Mouse (Mus musculus) ovary, adult 18-20 months (tissue): Measurements from ENCODE around the gene Nploc4.
"Not testable (repeated sequence)": the region's sequence is repeated elsewhere in the genome, so short reads cannot be mapped to it uniquely, and the experiment has no call there.

Experiments
- DNase-seq: peaks from one replicate; pipeline ENCODE4 v3.0.0; 2022; ENCODE audit warnings: low spot score, mixed read lengths

Nploc4 gene

GRCm38 (mm10) chr11:120442765-120443280, 5.3 kb upstream of the Nploc4 start:
- no peak for DNase-seq

- no peak for DNase-seq
Measured at GRCm38 (mm10) chr11:120442344-120442743, 4.8 kb upstream of the Nploc4 start, which contains the start of gene Tspan10. TSS of gene Tspan10 (plus strand) at chr11:120442644.

- no peak for DNase-seq
Measured at GRCm38 (mm10) chr11:120437857-120438385, 413 bp upstream of the Nploc4 start.

- DNase-seq = no peak
Measured at GRCm38 (mm10) chr11:120426727-120427126, 10.8 kb downstream of the Nploc4 start.

- peak; percentile 47 for DNase-seq
Measured at GRCm38 (mm10) chr11:120423569-120424295, 13.8 kb downstream of the Nploc4 start.

- DNase-seq = no peak
Measured at GRCm38 (mm10) chr11:120422651-120423568, 14.6 kb downstream of the Nploc4 start.

GRCm38 (mm10) chr11:120418592-120418991, 18.9 kb downstream of the Nploc4 start:
- DNase-seq = no peak

GRCm38 (mm10) chr11:120417852-120418251, 19.7 kb downstream of the Nploc4 start:
- DNase-seq = no peak

GRCm38 (mm10) chr11:120413621-120414020, 23.9 kb downstream of the Nploc4 start:
- DNase-seq = not testable (repeated sequence)

- DNase-seq = no peak
Measured at GRCm38 (mm10) chr11:120406445-120406844, 31.1 kb downstream of the Nploc4 start.

GRCm38 (mm10) chr11:120405867-120406266, 31.6 kb downstream of the Nploc4 start:
- no peak for DNase-seq

- no peak for DNase-seq
Measured at GRCm38 (mm10) chr11:120404814-120405213, 32.7 kb downstream of the Nploc4 start.

GRCm38 (mm10) chr11:120399319-120399718, 38.2 kb downstream of the Nploc4 start:
- no peak for DNase-seq

- DNase-seq = no peak
Measured at GRCm38 (mm10) chr11:120397602-120398001, 39.9 kb downstream of the Nploc4 start.

GRCm38 (mm10) chr11:120395661-120396060, 41.8 kb downstream of the Nploc4 start:
- DNase-seq = no peak

GRCm38 (mm10) chr11:120388580-120388979, 48.9 kb downstream of the Nploc4 start:
- no peak for DNase-seq

- peak; percentile 43 for DNase-seq
Measured at GRCm38 (mm10) chr11:120387157-120387556, 50.4 kb downstream of the Nploc4 start.

- no peak for DNase-seq
Measured at GRCm38 (mm10) chr11:120386632-120387031, 50.9 kb downstream of the Nploc4 start.

GRCm38 (mm10) chr11:120382509-120382908, 55.0 kb downstream of the Nploc4 start:
- no peak for DNase-seq

GRCm38 (mm10) chr11:120381157-120381556, 56.4 kb downstream of the Nploc4 start:
- DNase-seq = no peak

- no peak for DNase-seq
Measured at GRCm38 (mm10) chr11:120380271-120380670, 57.2 kb downstream of the Nploc4 start.
